Mouse (Mus musculus): ENCODE results near the gene Rassf6. TPM values are rescaled to one million over a fixed set of nuclear protein-coding genes. Genes with fewer than 3 reads are reported as not detected.
"Not testable (repeated sequence)": the region's sequence is repeated elsewhere in the genome, so short reads cannot be mapped to it uniquely, and the experiment has no call there.

The Rassf6 gene
- polyA plus RNA-seq, 1 experiment, result 0.34 TPM

DNA sequence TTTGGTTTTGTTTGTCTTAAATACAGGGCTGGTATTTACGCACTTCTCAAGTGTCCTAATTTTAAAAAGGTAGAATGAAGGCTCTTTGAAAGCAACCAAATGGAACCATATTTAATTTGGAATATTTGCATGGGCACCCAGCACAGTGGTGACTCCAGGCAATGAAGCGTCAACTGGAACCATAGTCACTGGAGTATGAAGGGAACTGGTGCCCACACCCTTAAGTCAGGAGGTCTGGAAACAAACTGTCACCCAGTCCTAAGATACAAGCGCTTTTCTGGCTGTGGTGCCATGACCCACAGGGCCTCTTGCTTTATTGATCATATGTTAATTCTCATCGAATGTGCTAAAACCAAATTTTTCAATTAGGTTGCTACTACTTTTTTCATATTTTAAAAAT lies 13.0 kb downstream of the Rassf6 start:
- DNase-seq (ENCODE audit: extremely low spot score in 1 of 2, low spot score in 1 of 2), result no peak

GRCm38 (mm10) chr5:90624708-90625425 lies 15.6 kb downstream of the Rassf6 start:
- no peak for DNase-seq (ENCODE audit: extremely low spot score in 1 of 2, low spot score in 1 of 2)

DNA sequence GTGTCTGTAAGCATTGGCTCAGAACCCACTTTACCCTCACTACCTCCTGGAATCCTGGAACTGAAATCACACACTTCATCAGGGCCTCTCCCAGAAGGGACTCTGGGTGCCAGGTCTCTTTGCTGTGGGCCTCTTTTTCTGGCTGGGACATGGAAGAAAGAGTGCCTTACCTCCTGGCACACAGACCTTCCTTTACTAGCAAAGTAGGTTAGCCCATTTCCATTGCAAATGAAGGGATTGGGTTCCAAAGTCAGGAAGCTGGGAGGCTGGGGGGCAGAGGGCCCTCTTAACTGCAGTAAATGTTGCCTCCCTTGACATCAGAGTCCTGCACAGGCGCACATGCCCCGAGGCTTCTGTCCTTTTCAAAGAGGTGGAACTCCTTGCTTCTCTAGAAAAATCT lies 17.2 kb downstream of the Rassf6 start:
- no peak for DNase-seq (ENCODE audit: extremely low spot score in 1 of 2, low spot score in 1 of 2)

- no peak for DNase-seq (ENCODE audit: extremely low spot score in 1 of 2, low spot score in 1 of 2)
Measured at GRCm38 (mm10) chr5:90621726-90622125, 18.7 kb downstream of the Rassf6 start.

DNA sequence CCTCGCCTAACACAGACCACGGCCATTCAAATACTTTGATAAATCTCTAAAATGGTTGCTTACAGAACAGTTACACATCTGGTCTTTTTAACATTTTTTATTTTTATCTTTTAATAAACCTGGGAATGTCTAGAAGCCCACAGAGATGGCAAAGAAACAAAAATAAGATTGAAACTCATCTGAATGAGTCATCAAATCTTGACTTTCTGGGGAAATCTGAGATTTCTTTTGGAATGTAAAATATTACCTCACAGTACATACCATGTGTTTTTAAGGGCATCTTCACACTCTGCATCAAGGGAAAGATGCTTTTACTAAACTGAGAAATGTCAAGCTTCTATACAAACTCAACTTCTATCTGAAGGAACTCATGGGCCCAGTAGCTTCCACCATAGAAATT lies 19.1 kb downstream of the Rassf6 start:
- peak in 1 of 2 experiments; percentile 16 for DNase-seq (ENCODE audit: extremely low spot score in 1 of 2, low spot score in 1 of 2)

- no peak for DNase-seq (ENCODE audit: extremely low spot score in 1 of 2, low spot score in 1 of 2)
Measured at GRCm38 (mm10) chr5:90617859-90618258, 22.6 kb downstream of the Rassf6 start.

- not testable (repeated sequence) for DNase-seq (ENCODE audit: extremely low spot score in 1 of 2, low spot score in 1 of 2)
Measured at GRCm38 (mm10) chr5:90612751-90613150, 27.7 kb downstream of the Rassf6 start.

- DNase-seq (ENCODE audit: extremely low spot score in 1 of 2, low spot score in 1 of 2), result no peak
Measured at GRCm38 (mm10) chr5:90611996-90612611, 28.4 kb downstream of the Rassf6 start.

DNA sequence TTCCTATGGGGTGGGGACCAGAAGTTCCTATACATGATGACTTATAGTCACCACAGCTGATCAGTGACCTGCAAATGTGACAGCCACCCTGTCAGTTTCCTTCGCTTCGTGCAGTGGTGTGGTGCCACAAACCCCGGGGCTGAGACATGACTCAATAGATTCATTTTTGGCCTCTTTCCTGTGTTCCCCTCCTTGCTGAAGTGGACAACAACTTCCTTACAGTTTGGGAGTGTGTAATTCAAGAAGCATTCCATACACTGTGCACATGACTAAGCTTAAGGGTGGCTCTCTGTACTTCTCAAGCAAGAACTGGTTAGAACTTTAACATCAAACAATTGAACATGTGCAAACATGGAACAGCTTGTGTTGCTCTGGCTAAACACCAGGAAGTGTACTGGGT lies 29.1 kb downstream of the Rassf6 start:
- DNase-seq (ENCODE audit: extremely low spot score in 1 of 2, low spot score in 1 of 2), result no peak

GRCm38 (mm10) chr5:90608906-90609305 lies 31.6 kb downstream of the Rassf6 start:
- DNase-seq (ENCODE audit: extremely low spot score in 1 of 2, low spot score in 1 of 2), result no peak

DNA sequence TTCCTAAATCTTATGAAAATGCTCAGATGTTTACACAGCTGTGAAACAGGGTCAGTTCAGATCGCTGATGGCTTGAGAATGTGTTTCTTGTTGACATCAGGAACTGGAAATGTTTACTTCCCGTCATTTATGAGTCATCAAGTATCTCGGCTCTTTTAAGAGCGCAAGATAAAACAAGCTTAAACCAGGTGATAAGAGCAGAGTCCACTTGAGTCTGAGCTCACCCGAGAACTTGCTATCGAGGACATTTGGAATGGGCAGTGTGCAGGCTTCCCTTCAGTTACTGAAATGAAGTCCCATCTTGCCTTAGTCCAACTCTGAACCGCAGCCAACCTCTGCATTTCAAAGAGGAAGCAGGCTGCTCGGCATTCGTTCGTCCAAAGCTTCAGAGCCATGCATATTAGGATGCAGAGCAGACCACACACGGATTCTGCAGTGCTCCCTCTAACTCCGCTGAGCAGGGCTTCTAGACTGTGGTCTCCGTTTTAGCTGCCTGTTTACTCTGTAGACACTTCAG lies 37.0 kb downstream of the Rassf6 start:
- DNase-seq (ENCODE audit: extremely low spot score in 1 of 2, low spot score in 1 of 2), result no peak

GRCm38 (mm10) chr5:90601469-90601868 lies 39.0 kb downstream of the Rassf6 start:
- peak in 1 of 2 experiments; percentile 82 for DNase-seq (ENCODE audit: extremely low spot score in 1 of 2, low spot score in 1 of 2)

DNA sequence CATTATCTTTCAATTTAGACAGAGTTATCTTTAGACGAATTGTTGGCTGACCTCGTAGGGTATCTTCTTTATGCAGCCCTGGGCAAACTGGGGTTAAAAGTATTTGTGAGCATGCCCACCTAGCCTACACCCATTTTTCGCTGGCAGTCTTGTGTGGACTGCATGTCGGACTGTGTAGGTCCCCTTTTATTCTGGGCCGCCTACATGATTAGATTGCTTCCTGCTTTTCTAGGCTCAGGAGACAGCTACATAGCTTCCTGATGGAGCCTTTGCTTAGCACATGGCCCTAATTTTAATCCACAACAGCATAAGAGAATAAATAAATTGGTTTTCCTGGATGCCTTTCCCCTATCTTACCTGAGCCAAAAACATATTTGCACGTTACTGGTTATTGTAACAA lies 44.3 kb downstream of the Rassf6 start:
- no peak for DNase-seq (ENCODE audit: extremely low spot score in 1 of 2, low spot score in 1 of 2)

- no peak for DNase-seq (ENCODE audit: extremely low spot score in 1 of 2, low spot score in 1 of 2)
Measured at GRCm38 (mm10) chr5:90594945-90595344, 45.5 kb downstream of the Rassf6 start.

DNA sequence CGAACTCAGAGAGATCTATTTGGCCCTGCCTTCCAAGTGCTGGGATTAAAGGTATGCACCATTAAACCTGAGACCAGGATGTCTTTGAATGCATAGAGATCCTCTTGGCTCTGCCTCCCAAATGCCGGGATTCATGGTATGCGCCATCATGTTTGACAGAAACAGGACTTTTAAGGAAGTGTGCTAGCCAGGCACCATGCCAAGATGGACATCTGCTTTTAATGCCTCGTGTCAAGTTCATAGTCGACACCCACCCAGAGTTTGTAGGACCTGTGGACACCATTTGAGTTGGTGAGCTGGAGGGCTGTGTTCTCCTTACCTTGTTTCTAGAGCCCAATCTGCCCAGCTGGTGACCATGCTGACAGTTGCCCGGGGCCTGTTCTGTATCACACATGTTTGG lies 48.5 kb downstream of the Rassf6 start:
- DNase-seq (ENCODE audit: extremely low spot score in 1 of 2, low spot score in 1 of 2), result no peak

GRCm38 (mm10) chr5:90590676-90591075 lies 49.8 kb downstream of the Rassf6 start:
- no peak for DNase-seq (ENCODE audit: extremely low spot score in 1 of 2, low spot score in 1 of 2)

- peak; percentile 75 to 96 for DNase-seq (ENCODE audit: extremely low spot score in 1 of 2, low spot score in 1 of 2)
Measured at GRCm38 (mm10) chr5:90588708-90589595, 51.5 kb downstream of the Rassf6 start.

GRCm38 (mm10) chr5:90588104-90588503 lies 52.4 kb downstream of the Rassf6 start:
- DNase-seq (ENCODE audit: extremely low spot score in 1 of 2, low spot score in 1 of 2), result no peak

DNA sequence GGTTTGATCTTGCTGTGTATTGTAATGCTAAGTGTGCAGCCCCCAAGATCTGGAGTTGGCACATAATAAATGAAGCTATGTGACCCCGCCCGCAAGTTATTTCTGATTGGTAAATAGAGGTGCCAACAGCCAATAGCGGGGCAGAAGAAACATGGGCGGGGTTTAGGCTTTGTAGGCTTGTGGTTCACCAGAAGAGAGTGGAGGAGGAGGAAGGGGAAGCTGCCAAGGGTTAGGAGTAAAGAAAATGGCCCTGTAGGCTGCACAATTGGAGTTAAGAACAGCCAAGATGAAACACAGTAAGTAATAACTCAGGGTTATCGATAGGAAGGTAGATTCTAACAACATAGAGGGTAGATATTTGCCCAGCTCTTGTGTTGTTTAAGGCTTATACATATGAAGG lies 53.9 kb downstream of the Rassf6 start:
- no peak for DNase-seq (ENCODE audit: extremely low spot score in 1 of 2, low spot score in 1 of 2)

DNA sequence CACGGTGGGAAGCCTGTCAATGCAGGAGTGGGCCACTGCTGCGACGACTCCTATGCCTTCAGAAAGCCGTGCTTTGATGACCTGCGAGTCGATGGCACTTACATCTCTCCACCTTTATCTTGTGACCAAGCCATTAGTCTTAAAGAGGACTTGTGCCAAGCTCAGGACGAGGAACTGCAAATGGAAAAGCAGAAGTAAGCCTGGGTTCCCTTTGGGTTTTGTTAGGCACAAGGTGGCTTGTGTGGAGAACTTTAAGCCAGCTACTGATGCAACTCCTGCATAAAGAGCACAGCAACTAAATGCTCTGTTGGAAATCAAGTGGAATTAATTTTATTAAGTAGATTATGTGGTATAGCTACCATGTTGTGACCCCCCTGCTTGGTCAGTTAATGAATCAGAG lies 55.7 kb downstream of the Rassf6 start:
- DNase-seq (ENCODE audit: extremely low spot score in 1 of 2, low spot score in 1 of 2), result no peak

DNA sequence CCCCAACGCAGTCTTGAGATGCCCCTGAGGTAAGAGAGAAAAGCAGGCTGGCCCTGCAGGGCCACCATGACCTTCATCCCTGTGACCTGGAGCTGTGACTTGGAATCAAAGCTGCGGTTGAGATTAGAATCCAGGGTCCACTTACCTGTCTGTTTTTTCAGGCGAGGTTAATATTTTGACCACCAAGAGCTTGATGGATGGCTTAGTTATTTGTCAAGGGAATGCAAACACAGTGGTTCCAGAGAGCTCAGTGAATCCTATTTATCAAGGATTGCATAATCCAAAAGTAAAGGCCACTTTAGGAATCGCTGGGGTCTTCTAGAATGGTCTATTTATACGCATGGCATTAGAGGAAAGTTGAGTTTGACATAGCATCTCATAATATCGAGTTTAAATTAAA lies 58.3 kb downstream of the Rassf6 start:
- DNase-seq (ENCODE audit: extremely low spot score in 1 of 2, low spot score in 1 of 2), result no peak

Data from frontal cortex, adult 2 months (tissue).